Mouse (Mus musculus): ENCODE data around the gene Eef1e1. TPM values are rescaled to one million over a fixed set of nuclear protein-coding genes. Genes with fewer than 3 reads are reported as not detected.
A peak's percentile ranks its signal among the peaks of the same experiment; 100 is the strongest.

The Eef1e1 gene
- polyA plus RNA-seq, 1 experiment = 44.7 TPM

GRCm38 (mm10) chr13:38670051-38670450 is 11.2 kb upstream of the Eef1e1 start:
- TF ChIP-seq REST (IDR thresholded peaks at IDR 0.05; ENCODE audit: insufficient read depth, insufficient read length) (no peak), POLR2A (IDR thresholded peaks at IDR 0.05; ENCODE audit: insufficient read length, low read depth) (no peak), MYOG (IDR thresholded peaks at IDR 0.05; ENCODE audit: control insufficient read depth in 1 of 3, insufficient read depth in 1 of 3, insufficient read length in 2 of 3, low read depth in 2 of 3) (no peak), MAX (IDR thresholded peaks at IDR 0.05; ENCODE audit: low read depth) (no peak), TCF3 (IDR thresholded peaks at IDR 0.05; ENCODE audit: insufficient read length, low read depth) (no peak), MYOD1 (IDR thresholded peaks at IDR 0.05; ENCODE audit: control insufficient read depth in 1 of 3, insufficient read length in 2 of 3, low read depth in 2 of 3) (no peak)
- no peaks in the 10 kb centered on the region for H3K27me3 ChIP-seq (ENCODE audit: control insufficient read depth, insufficient read depth, insufficient read length)
- H3K4me3 ChIP-seq = no peak overlapping the region
- no peak overlapping the region for H3K4me2 ChIP-seq (ENCODE audit: low read depth)
- H3K36me3 ChIP-seq (ENCODE audit: control insufficient read depth, insufficient read depth) = no peaks in the 10 kb centered on the region
- no peak overlapping the region for H3ac ChIP-seq (ENCODE audit: control insufficient read depth, insufficient read length)
- H3K79me2 ChIP-seq (ENCODE audit: control insufficient read depth, insufficient read depth) = no peaks in the 10 kb centered on the region

GRCm38 (mm10) chr13:38668514-38668913 is 9.7 kb upstream of the Eef1e1 start:
- TF ChIP-seq POLR2AphosphoS2 (IDR thresholded peaks at IDR 0.05; ENCODE audit: insufficient read length, low read depth) (no peak), MAX (IDR thresholded peaks at IDR 0.05; ENCODE audit: low read depth) (no peak), TCF12 (IDR thresholded peaks at IDR 0.05; ENCODE audit: insufficient read depth, poor library complexity, severe bottlenecking) (no peak), TCF3 (IDR thresholded peaks at IDR 0.05; ENCODE audit: insufficient read length, low read depth) (no peak), CEBPB (IDR thresholded peaks at IDR 0.05; ENCODE audit: insufficient read depth, poor library complexity, severe bottlenecking) (no peak), POLR2A (IDR thresholded peaks at IDR 0.05; ENCODE audit: insufficient read length, low read depth) (no peak), MYOD1 (IDR thresholded peaks at IDR 0.05; ENCODE audit: control insufficient read depth in 1 of 3, insufficient read length in 2 of 3, low read depth in 2 of 3) (no peak), E2F4 (IDR thresholded peaks at IDR 0.05; ENCODE audit: insufficient read depth) (no peak), MYOG (IDR thresholded peaks at IDR 0.05; ENCODE audit: control insufficient read depth in 1 of 3, insufficient read depth in 1 of 3, insufficient read length in 2 of 3, low read depth in 2 of 3) (no peak), USF1 (IDR thresholded peaks at IDR 0.05; ENCODE audit: low read depth) (no peak), SRF (IDR thresholded peaks at IDR 0.05; ENCODE audit: control insufficient read depth, insufficient read length, low read depth) (no peak), REST (IDR thresholded peaks at IDR 0.05; ENCODE audit: insufficient read depth, insufficient read length) (no peak)
- H3ac ChIP-seq (ENCODE audit: control insufficient read depth, insufficient read length) = no peak overlapping the region
- H3K79me2 ChIP-seq (ENCODE audit: control insufficient read depth, insufficient read depth) = no peaks in the 10 kb centered on the region
- no peaks in the 10 kb centered on the region for H3K36me3 ChIP-seq (ENCODE audit: control insufficient read depth, insufficient read depth)
- no peaks in the 10 kb centered on the region for H3K27me3 ChIP-seq (ENCODE audit: control insufficient read depth, insufficient read depth, insufficient read length)
- no peak overlapping the region for H3K4me3 ChIP-seq
- no peak overlapping the region for H3K4me2 ChIP-seq (ENCODE audit: low read depth)

GRCm38 (mm10) chr13:38664753-38665152 is 5.9 kb upstream of the Eef1e1 start:
- Histone ChIP-seq H3ac (ENCODE audit: control insufficient read depth, insufficient read length) (no peak overlapping the region), H3K4me2 (ENCODE audit: low read depth) (no peak overlapping the region), H3K79me2 (ENCODE audit: control insufficient read depth, insufficient read depth) (no peaks in the 10 kb centered on the region), H3K4me3 (no peak overlapping the region), H3K36me3 (ENCODE audit: control insufficient read depth, insufficient read depth) (no peaks in the 10 kb centered on the region), H3K27me3 (ENCODE audit: control insufficient read depth, insufficient read depth, insufficient read length) (no peaks in the 10 kb centered on the region)
- TF ChIP-seq USF1 (IDR thresholded peaks at IDR 0.05; ENCODE audit: low read depth) (no peak), MAX (IDR thresholded peaks at IDR 0.05; ENCODE audit: low read depth) (no peak), TCF12 (IDR thresholded peaks at IDR 0.05; ENCODE audit: insufficient read depth, poor library complexity, severe bottlenecking) (no peak), CEBPB (IDR thresholded peaks at IDR 0.05; ENCODE audit: insufficient read depth, poor library complexity, severe bottlenecking) (no peak), POLR2AphosphoS2 (IDR thresholded peaks at IDR 0.05; ENCODE audit: insufficient read length, low read depth) (no peak), MYOG (IDR thresholded peaks at IDR 0.05; ENCODE audit: control insufficient read depth in 1 of 3, insufficient read depth in 1 of 3, insufficient read length in 2 of 3, low read depth in 2 of 3) (no peak), SRF (IDR thresholded peaks at IDR 0.05; ENCODE audit: control insufficient read depth, insufficient read length, low read depth) (no peak), REST (IDR thresholded peaks at IDR 0.05; ENCODE audit: insufficient read depth, insufficient read length) (no peak), TCF3 (IDR thresholded peaks at IDR 0.05; ENCODE audit: insufficient read length, low read depth) (no peak), E2F4 (IDR thresholded peaks at IDR 0.05; ENCODE audit: insufficient read depth) (no peak), POLR2A (IDR thresholded peaks at IDR 0.05; ENCODE audit: insufficient read length, low read depth) (no peak), MYOD1 (IDR thresholded peaks at IDR 0.05; ENCODE audit: control insufficient read depth in 1 of 3, insufficient read length in 2 of 3, low read depth in 2 of 3) (no peak)

- no peak overlapping the region for H3K4me2 ChIP-seq (ENCODE audit: low read depth)
- TF ChIP-seq POLR2AphosphoS2 (IDR thresholded peaks at IDR 0.05; ENCODE audit: insufficient read length, low read depth) (no peak), REST (IDR thresholded peaks at IDR 0.05; ENCODE audit: insufficient read depth, insufficient read length) (no peak), POLR2A (IDR thresholded peaks at IDR 0.05; ENCODE audit: insufficient read length, low read depth) (no peak), TCF3 (IDR thresholded peaks at IDR 0.05; ENCODE audit: insufficient read length, low read depth) (no peak), SRF (IDR thresholded peaks at IDR 0.05; ENCODE audit: control insufficient read depth, insufficient read length, low read depth) (no peak), MAX (IDR thresholded peaks at IDR 0.05; ENCODE audit: low read depth) (no peak), USF1 (IDR thresholded peaks at IDR 0.05; ENCODE audit: low read depth) (no peak), MYOG (IDR thresholded peaks at IDR 0.05; ENCODE audit: control insufficient read depth in 1 of 3, insufficient read depth in 1 of 3, insufficient read length in 2 of 3, low read depth in 2 of 3) (no peak), CEBPB (IDR thresholded peaks at IDR 0.05; ENCODE audit: insufficient read depth, poor library complexity, severe bottlenecking) (no peak), TCF12 (IDR thresholded peaks at IDR 0.05; ENCODE audit: insufficient read depth, poor library complexity, severe bottlenecking) (no peak)
Observed at GRCm38 (mm10) chr13:38659524-38660136, 772 bp upstream of the Eef1e1 start.

More at GRCm38 (mm10) chr13:38659524-38660136, 772 bp upstream of the Eef1e1 start:
- Histone ChIP-seq H3K4me3 (peak overlapping the region; percentile 77), H3K36me3 (ENCODE audit: control insufficient read depth, insufficient read depth) (peaks cover 10% of the 10 kb centered on the region), H3K79me2 (ENCODE audit: control insufficient read depth, insufficient read depth) (peaks cover 21% of the 10 kb centered on the region), H3ac (ENCODE audit: control insufficient read depth, insufficient read length) (no peak overlapping the region), H3K27me3 (ENCODE audit: control insufficient read depth, insufficient read depth, insufficient read length) (no peaks in the 10 kb centered on the region)
